Mouse (Mus musculus) urinary bladder, adult 18-20 months (tissue): ENCODE data around the gene Acsm5.

Experiments used
- DNase-seq, 2 experiments: peaks; one replicate each; pipeline ENCODE4 v3.0.0; 2022; ENCODE audit warnings: low spot score in 2 of 2, mixed read lengths in 2 of 2

Acsm5 gene

DNA sequence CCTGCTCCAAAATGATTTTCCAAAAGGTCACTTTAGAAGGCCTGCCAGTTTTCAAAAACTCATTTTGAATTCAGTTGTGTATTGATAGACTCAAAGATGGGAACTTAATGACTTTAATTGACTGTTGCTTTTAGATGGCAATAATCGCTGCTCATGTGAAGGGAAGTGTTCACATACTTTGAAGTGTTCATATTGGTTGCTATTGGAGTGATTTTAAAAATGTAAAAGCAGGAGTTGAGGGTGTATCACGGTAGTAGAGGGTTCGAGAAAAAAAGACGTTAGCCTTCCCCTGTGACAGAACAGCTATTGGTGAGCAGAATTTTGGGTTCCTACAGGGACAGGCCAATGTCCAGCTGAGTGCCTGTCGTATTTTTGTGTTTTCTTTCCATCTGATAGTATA is at the start of gene Acsm5:
TSS of gene Acsm5 (plus strand) at position 301 of the 400 bp plus-strand sequence.
- no peak for DNase-seq

DNA sequence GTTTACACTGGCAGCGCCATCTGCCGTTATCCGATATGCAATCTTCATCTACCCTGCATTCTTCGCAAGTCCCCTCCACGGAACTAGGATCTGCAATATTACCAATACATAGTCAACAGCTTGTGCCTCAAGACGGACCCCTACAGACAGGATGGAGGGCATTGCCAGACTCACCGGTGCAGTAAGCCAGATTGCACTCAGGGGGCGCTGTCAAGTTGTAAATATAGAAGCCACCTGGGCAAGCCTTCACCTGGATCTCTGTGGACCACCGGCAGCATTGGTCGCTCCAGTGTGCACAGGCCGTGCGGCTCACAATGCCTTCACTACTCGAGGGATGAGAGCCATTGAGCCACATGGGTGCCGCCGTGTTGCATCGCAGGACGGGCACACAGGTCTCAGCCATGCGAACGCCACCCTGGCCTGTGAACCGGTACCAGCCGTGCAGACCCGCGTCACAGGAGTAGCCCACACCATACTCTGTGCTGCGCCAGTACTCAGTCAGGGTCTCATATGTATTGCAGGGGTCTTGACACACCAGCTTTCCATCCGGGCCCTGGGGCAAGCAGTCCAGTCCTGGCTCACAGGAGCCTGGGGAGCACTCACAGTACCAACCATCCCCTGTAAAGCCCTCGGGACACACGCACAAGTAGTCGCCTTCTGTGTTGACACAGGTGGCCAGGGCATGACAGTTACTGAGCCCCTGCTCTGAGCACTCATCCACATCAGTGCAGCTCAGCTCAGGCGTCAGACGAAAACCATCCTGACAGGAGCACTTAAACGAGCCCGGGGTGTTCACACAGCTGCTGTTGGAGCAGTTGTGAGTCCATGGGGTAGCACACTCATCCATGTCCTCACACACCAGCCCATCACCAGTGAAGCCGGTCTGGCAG is 42.5 kb upstream of the Acsm5 start:
- no peak for DNase-seq

DNA sequence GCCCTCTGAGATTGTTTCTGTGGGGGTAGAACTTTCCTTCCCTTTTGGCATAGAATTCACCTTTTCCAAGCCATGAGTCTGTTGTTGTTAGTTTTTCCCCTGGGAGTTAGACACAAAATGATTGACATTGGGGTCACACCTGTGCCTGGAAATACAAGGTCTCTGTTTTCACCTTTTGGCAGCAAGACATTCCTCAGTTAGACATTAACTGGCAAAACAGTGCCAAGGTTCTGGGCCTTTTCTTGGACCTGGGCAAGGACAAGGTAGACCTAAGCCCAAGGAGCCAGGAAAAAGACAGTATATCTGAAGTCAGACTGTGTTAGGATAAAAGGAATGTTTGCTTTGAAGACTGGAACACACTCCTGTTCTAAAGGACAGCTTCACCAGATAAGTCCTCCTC is 40.0 kb upstream of the Acsm5 start, which contains the start of gene Umod:
TSS of gene Umod (minus strand) at position 27 of the 400 bp plus-strand sequence.
- DNase-seq: no peak

DNA sequence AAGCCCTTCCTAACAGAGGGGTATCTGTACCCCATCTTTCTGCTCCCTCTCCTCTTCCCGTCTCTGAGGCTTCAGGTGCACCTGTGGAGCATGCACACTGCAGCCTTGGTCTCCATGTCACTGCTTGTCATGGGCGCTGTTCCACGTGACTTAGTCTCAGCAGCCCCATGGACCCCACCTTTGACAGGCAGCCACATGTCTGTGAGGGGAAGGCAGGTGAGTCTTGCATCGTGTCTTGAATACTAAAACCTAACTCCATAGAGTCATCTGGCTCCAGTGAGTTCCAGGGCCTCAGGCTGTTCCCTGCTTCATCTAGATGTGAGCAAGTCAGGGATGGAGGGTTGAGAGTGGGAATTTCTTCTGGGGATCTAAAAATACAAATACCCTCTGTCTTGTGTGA is 35.1 kb upstream of the Acsm5 start:
- no peak for DNase-seq

DNA sequence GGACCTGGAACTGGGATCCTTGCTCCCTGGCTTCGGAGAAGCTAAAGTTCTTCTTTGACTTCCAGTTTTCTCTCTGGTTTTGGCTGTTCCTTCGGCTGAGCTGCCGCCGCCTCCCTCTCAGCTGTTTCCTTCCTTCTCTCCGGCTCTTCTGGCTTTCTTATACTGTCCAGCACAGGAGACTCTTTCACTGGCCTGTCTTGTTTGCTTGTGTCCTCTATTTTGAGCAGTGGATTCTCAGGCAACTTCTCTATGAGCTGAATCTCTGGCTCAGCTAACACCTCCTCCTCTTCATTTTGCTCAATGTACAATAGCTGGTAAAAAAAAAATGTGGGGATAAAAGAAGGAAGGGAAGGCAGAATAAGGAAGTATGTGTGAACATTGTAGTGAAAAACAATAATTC is 32.6 kb upstream of the Acsm5 start:
- no peak for DNase-seq

DNA sequence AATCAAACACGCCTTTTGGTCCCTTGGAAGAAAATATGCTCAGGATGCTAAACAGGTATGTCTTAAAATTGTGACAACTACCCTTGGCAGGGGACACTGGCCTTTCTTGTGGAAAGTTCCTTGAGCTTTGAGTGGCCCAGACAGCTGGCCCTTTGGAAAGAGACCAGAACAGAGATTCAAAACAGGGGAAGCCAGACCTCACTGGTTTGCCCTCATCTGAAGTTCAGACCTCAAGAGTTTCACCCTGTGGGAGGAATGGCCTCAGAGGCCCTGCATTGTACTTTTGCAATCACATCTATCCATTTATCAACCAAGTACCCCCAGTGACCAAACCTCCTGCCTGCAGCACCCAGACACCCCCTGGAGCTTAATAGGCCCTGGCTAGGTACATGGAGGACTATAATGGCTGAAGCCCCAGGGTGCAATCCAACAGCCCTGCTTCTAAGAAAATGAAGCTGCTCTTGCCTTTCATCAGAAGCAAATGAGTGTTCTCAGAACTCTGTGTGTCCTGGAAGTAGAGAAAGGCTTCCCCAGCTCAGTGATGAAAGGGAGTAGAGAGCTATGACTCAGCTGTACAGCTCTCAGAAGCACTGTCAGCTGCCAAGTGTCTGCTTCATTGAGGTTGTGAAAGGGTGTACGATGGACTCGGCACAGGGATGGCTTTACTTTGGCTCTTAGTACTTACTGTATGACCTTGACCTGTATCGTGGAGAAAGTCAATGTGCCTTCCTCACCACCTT is 29.1 kb upstream of the Acsm5 start:
- no peak for DNase-seq

DNA sequence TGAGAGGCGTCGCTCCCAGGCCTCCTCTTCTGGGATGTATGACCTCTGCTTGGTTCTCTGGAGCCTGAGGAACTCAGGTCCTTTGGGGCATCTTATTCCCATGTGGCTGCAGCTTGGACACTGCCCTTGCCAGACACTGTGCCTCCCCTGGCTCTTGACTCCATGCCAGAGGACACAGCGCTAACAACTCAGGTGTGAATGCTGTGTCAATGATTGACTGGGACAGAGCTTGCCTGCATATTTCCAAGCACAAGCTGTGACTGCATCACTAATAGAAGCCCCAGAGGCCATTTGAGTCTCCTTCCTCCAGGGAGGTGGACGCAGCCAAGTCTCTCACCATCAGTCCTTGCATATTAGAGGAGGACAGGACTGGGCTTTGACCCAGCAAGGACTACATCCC is 8.1 kb upstream of the Acsm5 start:
- DNase-seq: no peak

DNA sequence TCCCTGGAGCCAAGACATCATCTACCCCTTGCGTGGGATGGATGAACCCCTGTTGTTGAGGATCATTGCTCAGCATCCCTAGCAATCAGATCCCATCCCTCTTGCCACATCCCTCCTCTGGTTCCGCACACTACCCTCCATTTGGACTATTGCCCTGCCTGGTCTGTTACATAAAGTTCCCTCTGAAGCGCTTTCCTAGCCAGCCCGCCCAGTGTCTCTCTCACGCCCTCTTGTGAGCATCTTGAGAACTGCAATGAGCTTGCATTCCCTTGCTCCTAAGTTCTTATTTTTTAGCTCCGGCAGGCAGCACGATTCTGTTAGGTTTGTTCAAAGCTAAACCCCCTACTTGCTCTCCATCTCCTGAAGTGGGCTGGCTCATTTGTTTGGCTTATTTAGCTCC is 6.2 kb upstream of the Acsm5 start:
- peak in 1 of 2 experiments; percentile 3 for DNase-seq

DNA sequence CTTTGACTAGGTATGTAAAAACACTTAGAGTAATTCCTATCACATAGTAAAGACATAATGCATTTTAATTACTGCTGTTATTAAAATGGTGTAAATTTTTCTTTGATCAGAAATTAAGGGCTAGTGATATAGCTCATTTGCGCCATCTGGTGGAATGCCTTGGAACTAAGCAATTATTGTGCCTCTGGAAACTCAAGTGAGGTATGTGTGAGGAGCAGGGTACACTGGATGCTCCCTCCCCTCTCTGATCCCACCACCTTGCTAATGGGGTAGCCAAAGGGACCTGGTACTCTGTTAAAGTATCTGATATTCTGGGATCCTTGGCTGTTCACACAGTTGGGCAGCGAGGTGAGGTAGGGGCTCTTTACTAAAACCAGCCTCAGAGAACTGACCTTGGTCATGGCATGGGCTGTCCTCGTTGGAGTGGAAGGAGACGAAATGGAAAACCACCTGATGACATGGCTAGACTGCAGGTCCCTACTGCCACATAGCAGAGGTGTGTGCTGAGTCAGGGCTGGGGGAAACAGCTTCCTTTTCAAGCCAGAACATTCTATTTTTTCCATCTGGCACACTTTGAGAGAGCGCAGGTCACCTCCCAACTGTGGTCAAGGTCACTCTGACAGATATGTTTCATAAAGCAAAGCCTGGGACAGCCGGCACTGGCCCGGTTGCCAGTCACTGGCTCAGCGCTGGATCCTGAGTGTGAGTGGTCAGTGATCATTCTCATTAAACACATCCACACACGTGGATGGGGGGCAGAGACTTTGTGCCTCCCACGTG is 3.6 kb upstream of the Acsm5 start:
- DNase-seq: peak in 1 of 2 experiments; percentile 14

DNA sequence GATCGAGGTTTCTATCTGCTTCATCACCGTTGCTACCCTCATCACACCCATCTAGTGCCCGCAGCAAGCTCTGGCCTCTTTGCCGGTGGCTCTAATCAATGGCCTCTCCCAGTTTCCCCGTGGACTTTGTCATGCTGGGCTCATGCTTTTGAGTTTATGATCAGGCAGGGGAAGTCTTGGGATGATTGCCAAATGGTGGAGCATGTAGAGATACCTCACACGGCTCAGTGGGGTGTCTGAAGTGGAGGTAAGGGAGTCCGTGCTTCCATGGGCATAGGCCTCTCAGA is 3.0 kb upstream of the Acsm5 start:
- no peak for DNase-seq

DNA sequence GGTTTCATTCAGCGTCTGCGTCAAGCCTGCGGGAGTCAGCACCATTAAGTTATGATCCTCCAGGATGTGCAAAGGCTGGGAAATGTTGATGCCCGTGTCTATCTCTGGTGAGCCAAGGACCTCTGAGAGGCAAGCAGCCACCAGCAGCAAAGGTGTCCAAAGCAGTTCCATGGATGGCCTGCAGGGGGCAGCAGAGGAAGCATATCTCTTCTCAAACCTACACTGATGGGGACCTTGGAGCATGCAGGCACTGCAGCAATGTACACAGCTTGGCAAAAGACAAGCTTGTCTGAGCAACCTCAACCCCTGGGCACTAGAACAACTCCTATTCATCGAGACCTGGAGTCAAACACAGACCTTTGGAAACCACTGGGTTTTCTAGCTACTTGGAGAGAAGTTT is 391 bp downstream of the Acsm5 start:
- DNase-seq: peak; percentile 11 to 53

DNA sequence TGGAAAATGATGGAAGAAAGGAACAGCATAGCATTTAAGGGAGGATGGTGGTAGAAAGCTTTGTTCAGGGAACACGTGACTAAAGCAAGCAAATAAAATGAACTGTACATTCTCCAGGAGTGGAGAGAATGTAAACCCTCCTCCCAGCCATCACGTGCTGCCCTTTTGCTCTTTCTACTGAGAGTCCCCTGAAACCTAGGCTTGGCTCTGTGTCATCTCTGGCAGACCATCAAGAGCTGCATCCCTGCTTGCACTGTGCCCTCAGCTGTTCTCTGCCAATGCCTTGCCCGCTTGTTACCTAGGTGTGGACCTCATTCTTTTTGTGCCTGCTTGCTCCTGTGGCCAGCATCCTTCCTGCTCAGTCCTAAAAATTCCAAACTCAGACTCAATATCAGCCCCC is 2.6 kb downstream of the Acsm5 start:
- no peak for DNase-seq

DNA sequence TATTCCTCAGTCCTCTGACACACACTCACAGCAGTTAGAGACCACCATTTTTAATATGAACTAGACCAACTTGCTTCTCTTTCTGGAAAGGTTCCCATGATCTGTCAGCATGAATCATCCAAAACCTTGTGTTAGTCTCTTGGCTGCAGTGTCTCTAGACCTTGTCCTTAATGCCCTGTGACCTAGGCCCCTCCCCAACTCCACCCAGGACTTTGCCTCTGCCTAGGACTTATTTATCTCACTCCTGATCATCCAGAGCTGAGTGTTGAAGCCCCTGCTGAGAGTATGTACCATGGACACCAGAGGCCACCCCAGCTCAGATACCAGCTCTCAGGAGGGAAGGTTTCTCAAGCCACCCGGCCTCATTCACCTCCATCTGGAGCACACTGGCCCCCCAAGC is 3.1 kb downstream of the Acsm5 start:
- DNase-seq: no peak

DNA sequence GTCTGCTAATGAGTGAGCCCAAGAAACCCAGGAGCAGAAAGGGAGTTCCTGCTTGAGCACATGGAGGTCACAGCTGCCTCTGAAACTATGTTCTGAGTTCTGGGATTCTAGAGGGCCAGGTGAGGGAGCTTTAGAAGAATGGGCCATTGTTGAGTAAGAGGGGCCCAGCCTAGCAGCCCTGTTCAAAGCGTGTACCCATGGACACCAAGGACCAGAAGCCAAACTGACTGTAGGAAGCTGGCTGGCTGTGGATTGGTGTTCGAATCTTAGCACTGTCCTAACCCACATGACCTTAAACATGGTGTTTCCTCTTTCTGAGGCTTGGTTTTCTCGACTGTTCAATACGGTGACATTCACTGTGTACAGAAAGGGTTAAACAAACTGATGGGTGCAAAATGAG is 4.1 kb downstream of the Acsm5 start, which contains the start of gene Pdilt:
TSS of gene Pdilt (minus strand) at position 101 of the 400 bp plus-strand sequence.
- no peak for DNase-seq

DNA sequence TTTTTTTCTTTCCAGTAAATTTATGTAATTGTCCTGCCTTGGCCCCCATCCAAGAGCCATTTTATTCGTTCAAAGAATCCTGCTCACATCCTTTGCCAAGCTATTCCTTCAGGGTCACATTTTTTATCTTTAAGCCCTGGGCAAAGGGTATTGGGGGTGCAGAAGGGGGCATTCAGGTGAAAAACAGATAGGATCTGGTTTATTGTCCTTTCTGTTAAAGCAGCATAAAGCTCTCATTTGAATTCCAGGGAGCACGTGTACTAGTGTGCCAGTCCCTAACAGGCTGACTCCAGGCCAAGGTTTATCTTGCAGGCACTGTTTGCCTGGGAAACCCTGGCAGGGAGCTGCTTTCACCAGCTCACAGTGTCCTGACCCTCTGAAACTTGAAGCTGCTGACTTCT is 6.6 kb downstream of the Acsm5 start:
- DNase-seq: no peak

DNA sequence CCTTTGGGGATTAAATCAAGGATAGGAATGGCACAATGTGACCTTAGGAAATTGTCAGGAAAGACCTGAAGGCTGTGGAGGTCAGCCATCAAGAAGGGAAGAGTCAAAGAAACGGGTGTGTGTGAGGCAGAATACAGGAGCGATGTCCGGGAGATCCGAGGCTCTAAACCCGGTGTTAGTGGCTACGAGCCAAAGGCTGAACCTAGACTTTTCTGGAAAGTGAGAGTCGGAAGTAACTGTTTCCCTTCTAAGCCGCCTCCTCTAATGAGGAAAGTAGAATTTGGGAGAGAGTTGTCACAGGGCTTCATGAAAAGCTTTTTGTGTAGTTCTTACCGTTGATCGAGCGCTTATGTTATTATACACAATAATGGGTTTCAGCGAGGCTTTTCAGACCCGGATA is 7.2 kb downstream of the Acsm5 start:
- no peak for DNase-seq

DNA sequence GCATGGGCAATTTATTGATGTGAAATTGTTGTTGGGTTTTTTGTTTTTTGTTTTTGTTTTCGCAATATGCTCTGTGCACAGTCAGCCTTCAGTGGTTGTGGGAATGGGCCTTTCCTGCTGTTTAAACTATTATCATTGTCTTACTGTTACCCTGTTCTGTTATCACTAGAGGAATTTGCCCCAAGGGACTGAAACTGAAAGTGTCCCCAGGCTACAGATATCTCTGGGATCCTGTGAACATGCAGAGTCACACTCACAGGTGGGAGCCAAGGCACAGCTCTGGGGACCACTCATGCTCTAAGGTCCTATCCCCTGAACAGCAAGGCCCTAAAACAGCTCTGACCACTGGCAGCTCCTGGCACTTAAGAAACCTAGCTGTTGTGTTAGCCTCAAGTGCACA is 7.9 kb downstream of the Acsm5 start:
- DNase-seq: no peak

DNA sequence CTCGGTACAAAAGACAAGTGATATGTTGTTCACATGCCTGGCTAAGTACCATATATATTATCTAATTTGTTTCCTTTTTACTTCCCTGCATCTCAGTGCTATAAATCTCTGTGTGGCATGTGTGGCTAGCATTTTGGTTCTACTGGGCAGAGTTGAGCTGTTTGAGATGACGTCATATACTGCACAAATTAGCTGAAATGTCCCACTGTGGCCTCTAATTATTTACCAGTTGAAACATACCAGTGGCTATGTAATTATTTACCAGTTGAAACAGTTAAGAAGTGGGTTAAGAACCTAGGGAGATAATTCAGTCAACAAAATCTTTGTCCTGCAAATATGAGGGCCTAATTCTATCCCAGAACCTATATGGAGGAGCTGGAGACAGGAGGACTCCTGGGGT is 8.3 kb downstream of the Acsm5 start:
- no peak for DNase-seq

DNA sequence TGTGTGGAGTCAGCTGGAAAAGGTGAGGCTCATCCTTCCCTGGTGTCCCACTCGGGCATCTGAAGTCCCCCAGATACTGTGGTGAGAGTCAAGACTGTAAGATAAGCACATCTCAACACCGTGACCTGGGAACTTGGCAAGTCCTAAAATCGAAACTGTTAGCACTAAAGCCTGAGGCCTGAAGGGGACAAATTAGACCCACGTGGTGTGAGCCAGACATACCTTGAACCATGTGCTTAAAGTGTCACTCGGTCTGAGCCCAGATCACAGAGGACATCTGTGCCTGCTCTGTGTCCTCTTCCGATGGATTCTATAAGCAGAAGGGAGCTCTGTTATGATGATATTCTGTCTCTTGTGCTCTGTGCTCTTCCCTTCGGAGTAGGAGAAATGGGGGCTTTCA is 9.4 kb downstream of the Acsm5 start:
- DNase-seq: no peak

DNA sequence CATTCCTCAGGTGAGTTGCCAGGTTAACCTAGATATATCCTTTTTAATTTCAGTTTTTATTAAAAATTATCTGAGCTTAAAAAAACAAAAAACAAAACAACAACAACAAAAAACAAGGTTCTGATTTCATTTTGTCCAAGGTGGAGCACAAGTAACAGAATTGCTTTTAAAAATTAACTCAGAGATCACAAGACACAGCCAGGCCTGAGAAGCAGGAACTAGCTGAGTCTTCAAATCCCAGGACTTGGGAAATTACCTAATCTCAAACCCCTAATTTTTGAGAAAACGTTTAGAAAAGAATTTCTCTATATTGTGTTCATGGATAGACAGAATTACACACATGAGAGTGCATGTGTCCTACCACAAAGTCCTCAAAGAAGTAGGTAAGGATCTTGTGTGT is 13.7 kb downstream of the Acsm5 start:
- DNase-seq: no peak

DNA sequence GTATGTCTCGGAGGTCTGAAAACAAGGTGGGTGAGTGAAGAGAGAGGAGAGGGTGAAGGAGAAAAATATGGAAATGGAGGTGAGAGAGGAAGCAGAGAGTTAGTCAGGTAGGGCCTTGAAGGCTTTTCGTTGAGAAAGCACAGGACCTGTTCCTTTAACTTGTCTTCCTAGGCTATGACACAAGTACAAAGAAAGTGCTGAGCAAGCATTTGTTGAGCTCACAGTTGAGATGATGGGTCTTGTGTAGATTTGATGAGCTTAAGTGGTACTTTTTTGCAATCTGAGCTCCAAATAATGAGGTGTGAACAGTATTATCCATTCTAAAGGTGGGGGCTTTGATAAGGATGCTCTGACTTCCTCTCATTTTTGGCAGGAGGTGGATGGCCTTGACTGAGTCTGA is 15.1 kb downstream of the Acsm5 start:
- no peak for DNase-seq

DNA sequence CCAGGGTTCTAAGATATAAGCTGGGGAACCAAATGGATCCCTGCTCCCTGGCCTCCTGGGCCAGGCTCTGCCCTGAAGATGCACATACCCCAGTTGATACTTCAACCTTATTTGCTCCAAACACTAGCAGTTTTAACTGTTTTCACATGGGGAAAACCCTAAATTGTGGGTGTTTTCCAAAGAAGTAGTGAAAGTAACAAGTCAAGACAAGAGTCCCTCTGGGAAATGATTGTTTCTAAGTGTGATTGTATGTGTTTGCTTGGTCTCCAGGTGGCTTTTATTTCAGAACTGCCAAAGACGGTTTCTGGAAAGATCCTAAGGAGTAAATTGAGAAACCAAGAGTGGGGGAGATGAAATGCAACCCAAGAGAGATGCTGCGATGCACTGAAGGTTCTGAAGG is 23.2 kb downstream of the Acsm5 start:
- no peak for DNase-seq
